Mouse (Mus musculus) lung, postnatal 0 days (tissue): ENCODE measurements around the gene Psmd8. TPM values are rescaled to one million over a fixed set of nuclear protein-coding genes. Genes with fewer than 3 reads are reported as not detected.

Experiments
- ATAC-seq: fragments of 200-750 bp; cut with Nextera tagmentation; 2 replicates; pipeline ENCODE4 v1.8.0; 2017; ENCODE audit warnings: moderate library complexity
- DNase-seq: peaks from one replicate; pipeline ENCODE4 v3.0.0-alpha.2; 2016; ENCODE audit warnings: low spot score
- H3K27ac ChIP-seq: fragments of 300-500 bp; sonication (generic); 2 replicates; pipeline ENCODE4 v1.5.1; 2014; ENCODE audit warnings: antibody characterized with exemption, mild to moderate bottlenecking, low read length, mixed read lengths
- H3K27me3 ChIP-seq: fragments of 300-500 bp; sonication (generic); replicated peaks from 2 replicates; pipeline ENCODE4 v1.6.1; 2014; ENCODE audit warnings: low read length, mixed read lengths; ENCODE audit not compliant: insufficient read depth
- H3K36me3 ChIP-seq: fragments of 300-500 bp; sonication (generic); 2 replicates; pipeline ENCODE4 v1.6.1; 2014; ENCODE audit warnings: low read length, mixed read lengths; ENCODE audit not compliant: insufficient read depth
- H3K4me1 ChIP-seq: fragments of 300-500 bp; sonication (generic); 2 replicates; pipeline ENCODE4 v1.6.1; 2014; ENCODE audit warnings: antibody characterized with exemption, low read depth, low read length, mixed read lengths; ENCODE audit not compliant: insufficient read depth
- H3K4me2 ChIP-seq: fragments of 300-500 bp; sonication (generic); replicated peaks from 2 replicates; pipeline ENCODE4 v1.6.1; 2014; ENCODE audit warnings: low read depth, mild to moderate bottlenecking, low read length, moderate library complexity, mixed read lengths
- H3K4me3 ChIP-seq: fragments of 300-500 bp; sonication (generic); 2 replicates; pipeline ENCODE4 v1.5.1; 2014; ENCODE audit warnings: low read depth, low read length
- H3K9ac ChIP-seq: fragments of 300-500 bp; sonication (generic); replicated peaks from 2 replicates; pipeline ENCODE4 v1.6.1; 2014; ENCODE audit warnings: low read depth, mild to moderate bottlenecking
- H3K9me3 ChIP-seq: fragments of 300-500 bp; sonication (generic); 2 replicates; pipeline ENCODE4 v1.6.1; 2016; ENCODE audit warnings: low read length, mixed read lengths
- CTCF ChIP-seq: IDR thresholded peaks from 2 replicates; pipeline ENCODE4 v1.5.1; 2016; ENCODE audit warnings: antibody characterized with exemption, mild to moderate bottlenecking
- EP300 ChIP-seq: IDR thresholded peaks from 2 replicates; pipeline ENCODE4 v1.6.1; 2016; ENCODE audit warnings: antibody characterized with exemption, mild to moderate bottlenecking, control low read depth
- WGBS: fragments of 180-500 bp; shearing (Covaris S2); extraction: QIAGEN DNeasy Blood & Tissue Kit; methylation state at CpG from one replicate; pipeline ENCODE4 v1.1.7; 2014; 5-methylcytosine and 5-hydroxymethylcytosine counted together
- polyA plus RNA-seq: library from polyadenylated mRNA; unstranded; fragments of >200 nt; fragmentation: Nextera tagmentation; extraction: Ambion mirVana; gene quantifications from 2 replicates; pipeline ENCODE4 v1.2.1, GENCODE M21; 2015

Gene Psmd8
- polyA plus RNA-seq, 1 experiment from 2014 or later = 250 TPM

DNA sequence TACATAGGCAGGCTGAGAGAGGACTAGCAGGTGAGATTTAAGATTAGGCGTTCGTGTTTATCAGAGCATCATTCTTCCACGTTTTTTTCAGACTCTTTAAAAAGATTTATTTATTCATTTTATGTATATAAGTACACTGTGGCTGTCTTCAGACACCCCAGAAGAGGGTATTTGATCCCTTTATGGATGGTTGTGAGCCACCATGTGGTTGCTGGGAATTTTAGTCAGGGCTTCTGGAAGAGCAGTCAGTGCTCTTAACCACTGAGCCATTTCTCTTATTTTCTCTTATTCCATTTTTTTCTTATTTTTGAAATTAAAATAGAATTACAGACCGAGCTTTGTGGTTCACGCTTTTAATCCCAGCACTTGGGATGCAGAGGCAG lies 344 bp upstream of the Psmd8 start:
- Histone ChIP-seq H3K4me1 (peaks cover 9% of the 10 kb centered on the region; the same call in 1 of the 2 replicates), H3K9me3 (no peaks in the 10 kb centered on the region), H3K27me3 (no peaks in the 10 kb centered on the region), H3K36me3 (peaks cover 9% of the 10 kb centered on the region; the same call in 1 of the 2 replicates), H3K9ac (no peak overlapping the region), H3K27ac (no peak overlapping the region), H3K4me2 (peak overlapping the region; percentile 23), H3K4me3 (no peak overlapping the region)
- WGBS = 41% methylated on average over 5 of the region's 5 CpGs
- no peak for ATAC-seq
- no peak for DNase-seq
- TF ChIP-seq EP300 (0 out of 2 replicates have a peak, but pooled peaks have one; percentile 30), CTCF (no peak)

DNA sequence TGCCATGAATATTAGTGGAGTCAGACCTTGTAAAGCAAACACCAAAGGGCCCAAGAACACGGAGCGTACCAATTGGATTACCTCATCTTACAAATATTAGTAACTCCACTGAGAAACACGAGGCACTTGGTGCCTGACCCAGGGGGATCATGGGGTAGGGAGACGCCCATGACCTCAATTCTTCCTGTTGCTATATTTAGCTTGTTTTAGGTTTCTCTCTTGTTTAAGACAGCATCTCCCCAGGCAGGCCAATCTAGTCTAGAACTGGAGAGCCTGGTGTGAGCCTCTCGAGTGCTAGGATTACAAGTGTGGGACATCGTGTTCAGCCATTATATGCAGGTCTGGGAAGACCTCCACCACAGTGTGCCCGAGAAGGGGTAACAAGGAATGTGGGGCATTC lies 1.2 kb downstream of the Psmd8 start:
- H3K27me3 ChIP-seq = no peaks in the 10 kb centered on the region
- 16% methylated on average over 7 of the region's 7 CpGs for WGBS
- DNase-seq (peak; percentile 81), ATAC-seq (no peak)
- TF ChIP-seq EP300 (peak; percentile 38; the same call in 1 of the 2 replicates), CTCF (no peak)
- no peaks in the 10 kb centered on the region for H3K9me3 ChIP-seq
- H3K4me3 ChIP-seq = peak overlapping the region; percentile 79
- peak overlapping the region; percentile 70 for H3K4me2 ChIP-seq
- H3K4me1 ChIP-seq = peaks cover 9% of the 10 kb centered on the region; the same call in 1 of the 2 replicates
- peak overlapping the region; percentile 84; the same call in 1 of the 2 replicates for H3K27ac ChIP-seq
- H3K9ac ChIP-seq = peak overlapping the region; percentile 77; the same call in 1 of the 2 replicates
- peaks cover 24% of the 10 kb centered on the region; the same call in 1 of the 2 replicates for H3K36me3 ChIP-seq

DNA sequence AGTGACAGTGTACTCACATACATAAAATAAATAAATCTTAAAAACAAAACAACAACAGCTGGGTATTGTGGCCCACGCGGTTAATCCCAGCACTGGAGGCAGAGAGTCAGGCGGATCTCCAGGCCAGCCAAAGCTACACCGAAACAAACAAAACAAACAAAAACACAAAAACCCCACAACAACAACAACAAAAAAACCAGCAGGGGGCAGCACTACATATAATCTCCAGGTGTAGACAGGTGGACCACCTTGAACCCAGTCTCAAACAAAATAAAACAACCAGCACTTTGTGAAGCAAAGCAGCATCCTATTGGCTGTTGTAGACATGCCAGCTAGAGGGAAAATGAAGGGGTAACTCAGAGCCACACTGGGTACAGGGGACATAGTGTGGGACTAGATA lies 2.4 kb downstream of the Psmd8 start:
- Histone ChIP-seq H3K9me3 (no peaks in the 10 kb centered on the region), H3K27ac (no peak overlapping the region), H3K36me3 (peaks cover 31% of the 10 kb centered on the region), H3K4me1 (peaks cover 9% of the 10 kb centered on the region; the same call in 1 of the 2 replicates), H3K9ac (no peak overlapping the region), H3K4me2 (no peak overlapping the region), H3K27me3 (0 out of 2 replicates have a peak, but pooled peaks cover 5% of the 10 kb centered on the region), H3K4me3 (no peak overlapping the region)
- ATAC-seq (no peak), DNase-seq (no peak)
- no peak for TF ChIP-seq EP300
- peak; percentile 35 for TF ChIP-seq CTCF
- WGBS = 78% methylated on average over 4 of the region's 4 CpGs

DNA sequence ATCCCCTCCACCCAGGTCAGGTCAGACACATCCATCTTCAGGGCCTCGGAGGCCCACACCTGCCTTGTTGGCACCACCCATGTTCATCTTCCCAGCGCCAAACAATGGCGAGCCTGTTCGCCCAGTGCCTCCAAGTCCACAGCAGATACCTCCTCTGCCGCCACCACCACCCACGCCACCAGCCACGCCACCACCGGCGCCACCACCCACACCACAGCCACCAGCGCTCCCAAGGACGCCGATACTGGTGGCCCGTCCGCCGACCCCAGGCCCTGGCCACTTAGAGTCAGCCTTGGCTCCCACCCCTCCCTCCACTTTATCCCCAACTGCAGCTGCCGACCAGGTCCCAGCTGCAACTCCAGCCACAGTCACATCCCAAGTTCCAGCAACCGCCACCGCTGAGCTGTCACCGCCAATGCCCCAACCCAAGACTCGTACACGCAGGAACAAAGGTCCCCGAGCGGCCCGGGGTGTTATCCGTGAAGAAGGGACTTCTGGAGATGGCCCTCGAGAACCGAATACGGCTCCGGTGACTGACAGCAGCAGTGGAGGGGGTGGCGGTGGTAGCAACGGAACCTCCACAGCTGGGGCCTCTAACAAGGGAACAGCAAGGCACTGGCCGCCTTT lies 8.0 kb downstream of the Psmd8 start:
- Histone ChIP-seq H3K9me3 (no peaks in the 10 kb centered on the region), H3K9ac (no peak overlapping the region), H3K27me3 (peaks cover 16% of the 10 kb centered on the region), H3K36me3 (peaks cover 31% of the 10 kb centered on the region), H3K4me3 (no peak overlapping the region), H3K27ac (no peak overlapping the region), H3K4me1 (peaks cover 11% of the 10 kb centered on the region), H3K4me2 (no peak overlapping the region)
- WGBS = 52% methylated on average over 30 of the region's 32 CpGs
- TF ChIP-seq EP300 = no peak
- no peak for TF ChIP-seq CTCF
- ATAC-seq = no peak
- DNase-seq = no peak

DNA sequence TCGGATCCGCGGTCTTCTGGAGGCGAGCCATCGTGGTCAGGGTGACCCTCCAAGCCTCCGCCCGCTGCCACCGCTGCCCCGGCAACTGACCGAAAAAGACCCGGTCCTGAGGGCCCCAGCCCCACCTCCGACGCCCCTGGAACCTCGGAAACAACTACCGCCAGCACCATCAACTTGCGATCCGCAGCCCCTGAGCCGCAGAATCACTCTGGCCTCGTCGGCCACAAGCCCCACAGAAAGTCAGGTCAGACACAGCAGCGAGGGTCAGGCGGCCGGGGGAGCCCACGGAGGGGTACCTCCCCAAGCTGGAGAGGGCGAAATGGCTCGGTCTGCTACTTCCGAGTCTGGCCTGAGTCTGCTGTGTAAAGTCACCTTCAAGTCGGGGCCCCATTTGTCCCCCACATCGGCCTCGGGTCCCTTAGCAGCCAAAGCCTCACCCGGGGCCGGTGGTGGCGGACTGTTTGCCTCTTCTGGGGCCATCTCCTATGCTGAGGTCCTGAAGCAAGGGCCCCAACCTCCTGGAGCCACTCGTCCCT lies 8.9 kb downstream of the Psmd8 start:
- peak overlapping the region; percentile 44 for H3K4me3 ChIP-seq
- 5% methylated on average over 30 of the region's 34 CpGs for WGBS
- ATAC-seq = no peak

DNA sequence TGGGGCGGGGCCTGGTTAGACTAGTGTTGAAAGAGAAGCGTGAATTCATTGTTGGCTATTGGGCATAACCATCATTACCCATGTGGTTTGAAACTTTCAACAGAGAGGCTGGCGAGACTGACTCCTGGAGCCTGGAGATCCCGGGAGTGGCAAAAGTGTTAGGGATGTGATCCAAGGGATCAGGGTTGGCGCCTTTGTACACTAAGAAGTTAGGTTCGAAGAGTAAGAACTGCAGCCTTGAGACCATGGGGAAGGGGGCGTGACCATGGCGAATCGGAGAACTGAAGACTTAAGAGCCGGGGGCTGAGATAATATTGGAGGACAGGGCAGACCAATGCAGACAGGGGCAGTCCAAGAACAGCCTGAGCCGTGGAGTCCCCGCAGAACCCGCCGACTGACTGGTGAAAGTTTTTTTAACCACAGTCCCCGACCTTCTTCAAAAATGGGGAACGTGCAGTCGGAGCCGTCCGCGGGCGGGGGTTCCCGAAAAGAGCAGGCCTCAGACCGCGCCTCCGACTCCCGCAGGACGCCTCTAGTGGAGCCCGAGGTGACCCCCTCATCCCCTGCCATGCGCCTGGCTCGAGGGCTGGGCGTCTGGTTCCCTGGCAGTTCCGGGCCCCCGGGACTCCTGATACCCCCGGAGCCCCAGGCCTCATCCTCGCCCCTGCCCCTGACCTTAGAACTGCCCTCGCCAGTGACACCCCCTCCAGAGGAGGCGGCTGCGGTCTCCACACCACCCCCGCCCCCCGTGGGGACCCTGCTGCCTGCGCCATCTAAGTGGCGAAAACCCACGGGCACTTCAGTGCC lies 9.5 kb downstream of the Psmd8 start:
- Histone ChIP-seq H3K9ac (0 out of 2 replicates have a peak overlapping the region, but pooled peaks have one; percentile 9), H3K36me3 (peaks cover 23% of the 10 kb centered on the region), H3K4me1 (peaks cover 11% of the 10 kb centered on the region), H3K27me3 (peaks cover 16% of the 10 kb centered on the region), H3K4me2 (peak overlapping the region; percentile 71), H3K4me3 (peak overlapping the region; percentile 44), H3K9me3 (no peaks in the 10 kb centered on the region), H3K27ac (no peak overlapping the region)
- TF ChIP-seq EP300 = no peak
- TF ChIP-seq CTCF = no peak
- WGBS = 1% methylated on average over 34 of the region's 43 CpGs
- peak; percentile 22; the same call in 1 of the 2 replicates for ATAC-seq
- peak; percentile 75 for DNase-seq

More for the DNA sequence above, 8.9 kb downstream of the Psmd8 start:
- Histone ChIP-seq H3K27me3 (peaks cover 16% of the 10 kb centered on the region), H3K9me3 (no peaks in the 10 kb centered on the region), H3K36me3 (peaks cover 30% of the 10 kb centered on the region), H3K9ac (0 out of 2 replicates have a peak overlapping the region, but pooled peaks have one; percentile 3), H3K27ac (no peak overlapping the region), H3K4me2 (peak overlapping the region; percentile 71), H3K4me1 (peaks cover 11% of the 10 kb centered on the region)
- no peak for DNase-seq
- TF ChIP-seq CTCF = no peak
- TF ChIP-seq EP300 = no peak
